Mouse (Mus musculus) midbrain, postnatal 0 days (tissue): Measurements from ENCODE around the gene Baiap2l1. TPM values are rescaled to one million over a fixed set of nuclear protein-coding genes. Genes with fewer than 3 reads are reported as not detected.

ENCODE experiments used
- ATAC-seq: fragments of 200-750 bp; cut with Nextera tagmentation; 2 replicates; pipeline ENCODE4 v1.8.0; 2017; ENCODE audit warnings: moderate number of reproducible peaks, mild to moderate bottlenecking, moderate TSS enrichment, moderate library complexity; ENCODE audit not compliant: low FRiP score
- DNase-seq: peaks from one replicate; pipeline ENCODE4 v3.0.0-alpha.2; 2015; ENCODE audit warnings: low spot score
- H3K27ac ChIP-seq: fragments of 300-500 bp; sonication (generic); 2 replicates; pipeline ENCODE4 v1.5.1; 2014; ENCODE audit warnings: low read depth, mild to moderate bottlenecking, low read length, mixed read lengths
- H3K27me3 ChIP-seq: fragments of 300-500 bp; sonication (generic); 2 replicates; pipeline ENCODE4 v1.6.1; 2014; ENCODE audit warnings: low read length, control low read depth, mixed read lengths; ENCODE audit not compliant: insufficient read depth
- H3K36me3 ChIP-seq: fragments of 300-500 bp; sonication (generic); 2 replicates; pipeline ENCODE4 v1.6.1; 2014; ENCODE audit warnings: low read length, control low read depth, mixed read lengths; ENCODE audit not compliant: insufficient read depth
- H3K4me1 ChIP-seq: fragments of 300-500 bp; sonication (generic); 2 replicates; pipeline ENCODE4 v1.6.1; 2014; ENCODE audit warnings: mild to moderate bottlenecking, control low read depth, antibody characterized with exemption, low read length, mixed read lengths; ENCODE audit not compliant: insufficient read depth
- H3K4me2 ChIP-seq: fragments of 300-500 bp; sonication (generic); 2 replicates; pipeline ENCODE4 v1.6.1; 2014; ENCODE audit warnings: low read depth, mild to moderate bottlenecking, low read length, mixed read lengths; ENCODE audit not compliant: poor library complexity, severe bottlenecking
- H3K4me3 ChIP-seq: fragments of 300-500 bp; sonication (generic); 2 replicates; pipeline ENCODE4 v1.5.1; 2014; ENCODE audit warnings: low read depth, mild to moderate bottlenecking, low read length, moderate library complexity
- H3K9ac ChIP-seq: fragments of 300-500 bp; sonication (generic); replicated peaks from 2 replicates; pipeline ENCODE4 v1.6.1; 2014; ENCODE audit warnings: mild to moderate bottlenecking, low read length, moderate library complexity, mixed read lengths; ENCODE audit not compliant: poor library complexity, severe bottlenecking
- H3K9me3 ChIP-seq: fragments of 300-500 bp; sonication (generic); 2 replicates; pipeline ENCODE4 v1.6.1; 2016; ENCODE audit warnings: low read length, control low read depth
- CTCF ChIP-seq: IDR thresholded peaks from 2 replicates; pipeline ENCODE4 v1.5.1; 2016; ENCODE audit warnings: antibody characterized with exemption, mild to moderate bottlenecking
- WGBS: fragments of 180-500 bp; shearing (Covaris S2); extraction: QIAGEN DNeasy Blood & Tissue Kit; methylation state at CpG from one replicate; pipeline ENCODE4 v1.1.7; 2014; 5-methylcytosine and 5-hydroxymethylcytosine counted together
- polyA plus RNA-seq: library from polyadenylated mRNA; unstranded; fragments of >200 nt; fragmentation: Nextera tagmentation; extraction: Ambion mirVana; gene quantifications from 2 replicates; pipeline ENCODE4 v1.2.1, GENCODE M21; 2015
- total RNA-seq: library from RNA; depleted of rRNA; stranded (reverse); fragments of >200 nt; gene quantifications from 2 replicates; pipeline ENCODE4 v1.2.3, GENCODE M21; 2014

Baiap2l1 gene
- total and polyA plus RNA-seq, 2 experiments from 2014 or later, result 0.44 to 0.80 TPM

DNA sequence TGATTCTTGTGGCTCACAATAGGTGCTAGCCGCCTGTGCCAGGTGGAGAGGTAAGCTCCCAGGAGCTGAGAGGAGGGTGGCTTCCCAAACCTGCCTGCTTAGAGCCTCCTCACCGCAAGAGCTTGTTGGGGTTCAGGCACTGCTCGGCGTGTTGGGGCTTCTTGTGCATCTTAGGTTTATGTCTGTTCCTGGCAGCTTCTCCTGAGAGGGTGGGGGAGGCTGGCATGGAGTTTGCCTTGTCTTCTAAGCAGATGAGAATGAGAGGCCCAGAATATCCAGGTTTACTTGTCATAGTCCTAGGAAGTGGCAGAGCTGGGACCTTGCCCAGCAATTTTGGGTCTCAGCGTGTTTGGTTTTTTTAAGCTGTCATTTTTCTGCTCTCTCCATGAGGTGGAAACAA is 96.1 kb downstream of the Baiap2l1 start:
- Histone ChIP-seq H3K4me1 (peaks cover 20% of the 10 kb centered on the region; the same call in 1 of the 2 replicates), H3K27me3 (no peaks in the 10 kb centered on the region), H3K4me2 (no peak overlapping the region), H3K9ac (no peak overlapping the region), H3K36me3 (peaks cover 18% of the 10 kb centered on the region; the same call in 1 of the 2 replicates), H3K9me3 (no peaks in the 10 kb centered on the region), H3K4me3 (no peak overlapping the region), H3K27ac (no peak overlapping the region)
- WGBS, result 94% methylated on average over 5 of the region's 5 CpGs
- ATAC-seq (no peak), DNase-seq (no peak)
- TF ChIP-seq CTCF, result no peak

DNA sequence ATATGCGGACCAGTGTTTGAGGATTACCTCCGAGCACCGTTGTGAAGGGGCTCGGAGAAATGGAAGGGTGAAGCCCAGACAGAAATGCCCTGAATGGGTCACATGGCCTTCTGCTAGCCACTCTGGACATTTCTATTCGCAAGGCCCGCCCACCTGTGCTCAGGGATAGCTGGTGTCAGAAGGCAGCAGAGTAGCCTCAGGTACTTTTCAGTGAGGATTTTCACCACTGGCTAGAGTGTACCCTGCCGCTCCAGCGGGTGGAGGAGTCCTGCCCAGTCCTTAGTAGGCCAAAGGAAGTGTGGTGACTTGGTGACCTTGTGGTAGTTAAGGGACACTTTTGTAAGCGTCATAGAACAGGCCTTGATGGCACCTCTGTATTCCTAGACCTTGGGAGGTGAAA is 96.6 kb downstream of the Baiap2l1 start:
- TF ChIP-seq CTCF, result no peak
- Histone ChIP-seq H3K9ac (no peak overlapping the region), H3K4me3 (no peak overlapping the region), H3K27me3 (no peaks in the 10 kb centered on the region), H3K4me2 (no peak overlapping the region), H3K27ac (no peak overlapping the region), H3K36me3 (peaks cover 13% of the 10 kb centered on the region; the same call in 1 of the 2 replicates), H3K9me3 (no peaks in the 10 kb centered on the region), H3K4me1 (peaks cover 22% of the 10 kb centered on the region; the same call in 1 of the 2 replicates)
- no peak for DNase-seq
- 83% methylated on average over 9 of the region's 9 CpGs for WGBS
- ATAC-seq, result no peak

- Histone ChIP-seq H3K4me1 (peaks cover 22% of the 10 kb centered on the region; the same call in 1 of the 2 replicates), H3K27me3 (no peaks in the 10 kb centered on the region), H3K27ac (no peak overlapping the region), H3K4me2 (no peak overlapping the region), H3K4me3 (no peak overlapping the region), H3K9ac (no peak overlapping the region), H3K36me3 (peaks cover 10% of the 10 kb centered on the region; the same call in 1 of the 2 replicates), H3K9me3 (no peaks in the 10 kb centered on the region)
- TF ChIP-seq CTCF, result no peak
- 80% methylated on average over 8 of the region's 8 CpGs for WGBS
- ATAC-seq (no peak), DNase-seq (no peak)
Measured at GRCm38 (mm10) chr5:144260464-144260863, 97.4 kb downstream of the Baiap2l1 start.

- Histone ChIP-seq H3K9ac (peak overlapping the region; percentile 46; the same call in 1 of the 2 replicates), H3K27me3 (no peaks in the 10 kb centered on the region), H3K4me2 (peak overlapping the region; percentile 77), H3K9me3 (no peaks in the 10 kb centered on the region), H3K4me1 (peaks cover 27% of the 10 kb centered on the region; the same call in 1 of the 2 replicates), H3K4me3 (no peak overlapping the region), H3K27ac (no peak overlapping the region), H3K36me3 (peaks cover 2% of the 10 kb centered on the region; the same call in 1 of the 2 replicates)
- ATAC-seq (no peak), DNase-seq (no peak)
- no peak for TF ChIP-seq CTCF
- 74% methylated on average over 6 of the region's 6 CpGs for WGBS
Measured at GRCm38 (mm10) chr5:144259228-144259627, 98.7 kb downstream of the Baiap2l1 start.

- peak overlapping the region; percentile 46 for H3K9ac ChIP-seq
- H3K27ac ChIP-seq, result no peak overlapping the region
- peaks cover 2% of the 10 kb centered on the region; the same call in 1 of the 2 replicates for H3K36me3 ChIP-seq
- H3K4me1 ChIP-seq, result peaks cover 27% of the 10 kb centered on the region; the same call in 1 of the 2 replicates
- ATAC-seq (no peak), DNase-seq (no peak)
- H3K4me3 ChIP-seq, result peak overlapping the region; percentile 9; the same call in 1 of the 2 replicates
- H3K4me2 ChIP-seq, result peak overlapping the region; percentile 77
- H3K9me3 ChIP-seq, result no peaks in the 10 kb centered on the region
- 29% methylated on average over 2 of the region's 2 CpGs for WGBS
- H3K27me3 ChIP-seq, result no peaks in the 10 kb centered on the region
- TF ChIP-seq CTCF, result no peak
Measured at GRCm38 (mm10) chr5:144258687-144259086, 99.2 kb downstream of the Baiap2l1 start.

- Histone ChIP-seq H3K9me3 (no peaks in the 10 kb centered on the region), H3K36me3 (no peaks in the 10 kb centered on the region), H3K4me3 (peak overlapping the region; percentile 9; the same call in 1 of the 2 replicates), H3K4me2 (peak overlapping the region; percentile 77), H3K27me3 (no peaks in the 10 kb centered on the region), H3K9ac (peak overlapping the region; percentile 91; the same call in 1 of the 2 replicates), H3K4me1 (peaks cover 27% of the 10 kb centered on the region; the same call in 1 of the 2 replicates), H3K27ac (no peak overlapping the region)
- no peak for TF ChIP-seq CTCF
- no peak for DNase-seq
- 35% methylated on average over 14 of the region's 14 CpGs for WGBS
- no peak for ATAC-seq
Measured at GRCm38 (mm10) chr5:144258131-144258611, 99.7 kb downstream of the Baiap2l1 start.
